Comparison of ENCODE assay signal across 26 mouse cellular contexts in genomic region chr5:116766261-116766660, GRCm38 (mm10).
"Had no signal": no experiment of that assay in that cellular context is flagged by ENCODE, and none has a peak within 500 bp of the region (broad histone marks: within the 10 kb centered on the region; RNA-seq: fewer than 3 reads in every experiment).

No protein-coding gene starts in this region.

- H3K27me3 ChIP-seq: heart, embryonic 13.5 days; heart, embryonic 15.5 days; hindbrain, embryonic 13.5 days; hindbrain, embryonic 15.5 days; kidney, embryonic 15.5 days; limb, embryonic 13.5 days; limb, embryonic 15.5 days; liver, embryonic 12.5 days had no signal

- H3K9me3 ChIP-seq: heart, embryonic 15.5 days; hindbrain, embryonic 15.5 days; limb, embryonic 15.5 days had no signal

- ATAC-seq: hindbrain, postnatal 0 days; intestine, embryonic 16.5 days; liver, embryonic 12.5 days had no signal

- H3K4me3 ChIP-seq: heart, embryonic 10.5 days; heart, embryonic 13.5 days; heart, embryonic 15.5 days; hindbrain, embryonic 13.5 days; hindbrain, embryonic 15.5 days; kidney, embryonic 15.5 days; limb, embryonic 13.5 days; limb, embryonic 15.5 days; liver, embryonic 12.5 days had no signal

- H3K4me2 ChIP-seq: heart, embryonic 13.5 days; heart, embryonic 15.5 days; hindbrain, embryonic 13.5 days; hindbrain, embryonic 15.5 days; kidney, embryonic 15.5 days; limb, embryonic 13.5 days; limb, embryonic 15.5 days; liver, embryonic 12.5 days had no signal

- H3K36me3 ChIP-seq: heart, embryonic 10.5 days; heart, embryonic 13.5 days; heart, embryonic 15.5 days; hindbrain, embryonic 13.5 days; hindbrain, embryonic 15.5 days; kidney, embryonic 15.5 days; limb, embryonic 13.5 days; limb, embryonic 15.5 days; liver, embryonic 12.5 days had no signal

- DNase-seq: gastrocnemius, postnatal 14 days; gastrocnemius, postnatal 36 days; heart, adult 18-20 months; heart, postnatal 14 days; heart, postnatal 36 days; kidney, adult 11 months; kidney, adult 2 months; kidney, adult 9 months; kidney, postnatal 14 days; kidney, postnatal 36 days; layer of hippocampus, adult 9-11 months; layer of hippocampus, postnatal 36 days; left cerebral cortex, postnatal 4 days had no signal

- H3K4me1 ChIP-seq: heart, embryonic 10.5 days; heart, embryonic 13.5 days; heart, embryonic 15.5 days; hindbrain, embryonic 13.5 days; hindbrain, embryonic 15.5 days; kidney, embryonic 15.5 days; limb, embryonic 13.5 days; limb, embryonic 15.5 days; liver, embryonic 12.5 days had no signal

- H3K27ac ChIP-seq: heart, embryonic 10.5 days; heart, embryonic 13.5 days; heart, embryonic 15.5 days; hindbrain, embryonic 13.5 days; hindbrain, embryonic 15.5 days; hindbrain, postnatal 0 days; kidney, embryonic 15.5 days; kidney, postnatal 0 days; limb, embryonic 13.5 days; limb, embryonic 15.5 days; liver, embryonic 12.5 days; liver, embryonic 14.5 days had no signal

- H3K9ac ChIP-seq: heart, embryonic 13.5 days; heart, embryonic 15.5 days; hindbrain, embryonic 13.5 days; hindbrain, embryonic 15.5 days; kidney, embryonic 15.5 days; limb, embryonic 13.5 days; limb, embryonic 15.5 days; liver, embryonic 12.5 days; liver, embryonic 14.5 days had no signal
